Mouse (Mus musculus) lung, postnatal 25 days (tissue): ENCODE results near the gene Gse1.
A peak's percentile ranks its signal among the peaks of the same experiment; 100 is the strongest.

ENCODE experiments used
- DNase-seq: peaks from one replicate; pipeline ENCODE4 v3.0.0; 2022; ENCODE audit warnings: low spot score

The Gse1 gene

DNA sequence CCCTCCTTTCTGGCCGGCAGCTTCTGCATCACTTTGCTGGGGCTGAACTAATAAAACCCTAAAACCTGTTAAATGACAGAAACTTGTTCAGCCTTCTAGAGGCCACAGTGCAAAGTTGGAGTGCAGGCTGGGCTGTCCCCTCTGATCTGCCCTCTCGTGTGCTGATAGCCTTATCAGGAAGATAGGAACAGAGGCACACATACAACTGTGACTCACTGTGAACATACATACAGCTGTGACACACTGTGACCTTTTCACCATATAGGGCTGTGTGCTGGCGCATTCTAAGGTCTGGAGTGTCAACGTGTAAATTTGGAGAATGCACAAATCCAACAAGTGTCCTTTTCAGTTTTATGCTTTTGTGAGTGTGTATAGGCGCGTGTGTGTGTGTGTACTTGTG, 226.1 kb downstream of the Gse1 start:
- DNase-seq = no peak

DNA sequence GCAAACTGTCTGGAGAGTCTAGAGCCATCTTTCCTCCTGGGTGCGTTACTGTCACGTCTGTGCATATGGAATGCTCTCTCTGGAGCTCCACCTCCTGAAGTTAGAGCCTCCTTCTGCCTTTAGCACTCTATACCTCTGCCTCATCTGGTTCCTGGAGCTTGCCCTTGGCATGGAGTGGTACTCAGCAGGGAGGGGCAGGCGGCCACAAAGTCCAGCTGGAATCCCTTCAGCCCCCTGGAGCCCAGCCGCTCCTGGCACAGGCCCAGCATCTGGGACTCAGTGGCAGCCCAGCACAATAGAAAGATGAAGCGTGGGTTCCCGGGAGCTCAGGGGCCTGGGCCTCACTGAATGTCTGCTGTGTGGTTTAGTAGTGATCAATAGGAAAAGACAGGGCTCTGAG, 232.1 kb downstream of the Gse1 start:
- DNase-seq = no peak

DNA sequence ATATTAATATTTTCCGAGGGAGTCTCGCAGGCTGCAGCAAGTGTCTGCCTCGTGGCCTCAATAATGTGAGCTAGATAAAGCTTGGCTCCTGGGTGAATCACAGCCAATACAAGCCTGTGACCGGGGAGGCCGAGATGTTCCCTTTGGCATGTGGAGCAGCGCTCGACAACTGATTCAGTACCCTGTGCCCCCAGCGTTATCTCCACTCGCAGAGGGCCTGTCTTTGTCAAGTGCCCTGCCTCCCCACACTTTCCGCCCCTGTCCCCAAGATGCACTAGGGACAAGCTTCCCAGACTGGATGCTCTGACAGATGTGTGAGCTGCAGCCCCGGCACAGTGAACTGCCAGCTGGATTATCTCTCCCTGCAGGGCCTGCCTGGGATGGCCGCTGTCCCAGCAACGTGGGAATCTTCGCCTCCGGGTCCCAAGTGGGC, 233.9 kb downstream of the Gse1 start:
- peak; percentile 33 for DNase-seq

DNA sequence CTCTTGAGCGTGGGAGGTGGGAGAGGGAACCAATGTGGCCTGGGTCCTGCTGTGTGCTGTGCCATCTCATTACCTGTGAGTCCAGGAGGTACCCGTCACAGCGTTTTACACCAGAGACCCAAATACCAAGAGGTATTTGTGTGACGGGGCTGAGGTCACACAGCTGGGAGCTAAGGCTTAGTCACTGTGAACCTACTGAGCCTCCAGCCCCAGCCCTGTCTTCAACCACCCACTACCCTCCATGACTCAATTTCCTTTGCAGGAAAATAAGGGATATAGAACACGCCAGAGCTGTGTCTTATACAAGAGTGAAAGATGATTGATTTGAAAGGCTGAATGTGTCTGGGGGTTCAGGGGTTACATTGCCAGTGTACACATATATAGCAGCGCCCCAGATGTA, 234.4 kb downstream of the Gse1 start:
- no peak for DNase-seq

DNA sequence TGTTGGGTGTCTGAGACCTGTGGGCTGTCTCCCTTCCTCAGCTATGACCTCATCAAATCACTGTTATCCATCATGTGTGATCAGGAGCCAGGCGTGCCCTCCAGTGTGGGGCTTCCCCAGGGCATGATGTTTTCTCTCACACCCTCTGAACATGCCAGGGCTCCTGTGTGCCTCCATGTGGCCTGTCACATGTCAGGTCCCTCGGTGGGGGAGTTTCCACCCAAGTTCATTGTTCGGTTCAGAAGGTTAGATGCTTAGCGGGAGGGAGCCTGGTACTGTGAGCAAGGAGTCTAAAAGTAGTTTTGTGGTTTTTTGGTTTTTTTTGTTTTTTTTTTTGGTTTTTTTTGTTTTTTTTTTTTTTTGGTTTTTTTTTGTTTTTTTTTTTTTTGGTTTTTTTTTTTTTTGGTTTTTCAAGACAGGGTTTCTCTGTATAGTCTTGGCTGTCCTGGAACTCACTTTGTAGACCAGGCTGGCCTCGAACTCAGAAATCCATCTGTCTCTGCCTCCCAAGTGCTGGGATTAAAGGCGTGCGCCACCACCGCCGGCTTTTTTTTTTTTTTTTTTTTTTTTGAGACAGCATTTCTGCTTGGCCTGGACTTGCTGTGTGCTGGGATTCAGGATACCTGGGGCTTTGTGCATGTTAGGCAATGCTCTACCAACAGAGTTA, 235.8 kb downstream of the Gse1 start:
- DNase-seq = no peak

DNA sequence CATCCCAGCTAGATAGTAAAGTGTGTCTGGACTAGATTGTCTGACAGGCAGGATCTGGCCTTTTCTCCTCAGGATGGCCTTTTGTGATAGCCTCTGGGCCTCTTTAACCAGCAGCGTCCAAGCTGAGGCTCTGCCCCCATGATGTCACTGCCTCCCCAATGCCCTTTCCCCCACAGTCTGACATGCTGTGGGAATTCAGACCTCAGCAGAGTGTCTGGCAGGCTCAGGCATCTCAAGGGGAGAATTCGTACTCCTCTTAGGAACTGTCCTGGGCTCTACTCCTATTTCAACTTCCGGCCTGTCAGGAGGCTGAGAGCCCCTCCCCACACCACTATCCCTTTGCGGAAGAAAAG, 236.3 kb downstream of the Gse1 start:
- no peak for DNase-seq

DNA sequence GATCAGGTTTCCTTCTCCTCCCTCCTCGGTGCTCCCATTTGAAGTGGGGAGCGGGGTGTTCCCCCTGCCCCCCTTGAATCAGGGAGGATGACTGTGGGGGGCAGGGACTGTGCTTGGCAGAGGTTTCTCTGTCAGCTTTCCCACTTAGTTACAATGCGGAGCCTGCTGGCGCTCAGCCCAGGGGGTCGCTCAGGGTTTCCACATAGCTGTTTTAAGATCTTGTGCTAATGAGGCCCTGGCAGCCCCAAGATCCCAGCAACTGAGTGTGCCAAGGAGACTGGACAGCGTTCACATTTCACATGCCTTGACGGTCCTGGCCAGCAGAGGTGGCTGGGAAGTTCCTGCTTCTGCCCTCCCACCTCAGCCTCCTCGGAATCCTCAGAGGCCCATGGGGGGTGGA, 237.5 kb downstream of the Gse1 start:
- DNase-seq = no peak

DNA sequence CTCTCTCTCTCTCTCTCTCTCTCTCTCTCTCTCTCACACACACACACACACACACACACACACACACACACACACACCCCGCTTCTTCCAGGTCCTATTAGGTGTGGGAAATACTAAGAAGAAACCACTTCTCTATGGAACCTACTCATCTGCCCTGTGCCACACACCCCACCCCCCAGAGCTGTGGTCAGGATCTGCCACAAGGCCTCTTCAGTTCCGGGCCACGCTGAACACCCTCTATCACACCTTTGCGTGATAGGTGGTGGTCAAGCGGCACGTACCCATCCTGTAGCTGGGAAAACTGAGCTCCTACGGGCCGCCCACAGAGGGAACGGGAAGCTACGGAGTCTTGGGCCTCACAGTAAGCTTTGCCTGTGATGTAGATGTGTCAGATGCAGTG, 238.0 kb downstream of the Gse1 start:
- DNase-seq = no peak

DNA sequence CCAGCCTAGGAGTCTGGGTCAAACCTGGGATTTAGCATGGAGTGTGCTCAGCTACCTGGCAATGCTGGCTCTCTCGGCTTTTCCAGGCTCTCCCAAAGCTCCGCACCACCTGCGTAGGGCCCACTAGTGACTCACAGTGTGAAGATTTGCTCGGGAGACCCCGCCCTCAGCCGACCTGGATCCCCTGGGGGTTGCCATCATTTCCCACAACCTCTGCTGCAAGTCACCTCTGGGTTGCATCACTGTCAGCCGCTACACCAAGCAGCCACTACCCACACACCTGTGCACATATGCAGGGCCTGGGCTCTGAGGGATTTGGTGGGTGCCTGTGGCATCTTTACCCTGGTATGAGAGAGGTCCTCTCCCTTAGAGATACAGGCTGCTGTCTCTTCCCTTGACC, 239.3 kb downstream of the Gse1 start:
- DNase-seq = no peak

DNA sequence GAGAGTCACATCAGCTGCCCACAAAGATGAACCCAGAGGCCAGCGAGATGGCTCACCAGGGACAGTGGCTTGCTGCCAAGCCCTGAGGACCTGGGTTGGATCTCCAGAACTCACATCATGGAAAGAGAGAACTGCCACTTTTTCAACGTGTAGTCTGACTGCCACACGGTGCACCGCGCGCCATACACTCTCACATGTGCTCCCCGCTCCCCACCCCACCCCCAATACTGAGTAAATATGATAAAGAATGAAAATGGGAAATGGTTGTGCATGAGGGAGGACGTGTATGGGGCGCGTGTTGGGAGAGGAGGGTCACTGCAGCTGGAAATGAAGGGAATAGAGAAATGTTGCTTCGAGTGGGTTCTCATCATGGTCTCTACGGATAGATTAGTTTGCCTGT, 241.9 kb downstream of the Gse1 start:
- DNase-seq = no peak

DNA sequence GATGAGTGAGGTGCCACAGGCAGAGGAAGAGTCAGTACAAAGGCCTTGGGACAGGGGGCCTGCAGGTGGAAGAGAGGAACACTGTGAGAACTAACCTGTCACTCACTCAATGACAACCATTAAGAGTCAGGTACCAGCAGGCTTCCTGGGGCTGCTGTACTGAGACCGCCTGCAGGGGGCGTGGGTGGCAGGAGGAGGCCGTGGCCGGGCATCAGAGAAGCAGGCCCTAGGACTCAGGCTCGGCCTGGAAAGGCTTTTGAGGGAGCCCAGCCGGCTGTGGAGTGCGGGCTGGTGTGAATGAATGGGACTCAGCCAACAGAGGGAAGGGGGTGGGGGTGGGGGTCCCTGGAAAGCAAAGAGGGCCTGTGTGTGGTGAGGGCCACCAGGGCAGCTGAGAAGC, 242.9 kb downstream of the Gse1 start:
- peak; percentile 55 for DNase-seq

DNA sequence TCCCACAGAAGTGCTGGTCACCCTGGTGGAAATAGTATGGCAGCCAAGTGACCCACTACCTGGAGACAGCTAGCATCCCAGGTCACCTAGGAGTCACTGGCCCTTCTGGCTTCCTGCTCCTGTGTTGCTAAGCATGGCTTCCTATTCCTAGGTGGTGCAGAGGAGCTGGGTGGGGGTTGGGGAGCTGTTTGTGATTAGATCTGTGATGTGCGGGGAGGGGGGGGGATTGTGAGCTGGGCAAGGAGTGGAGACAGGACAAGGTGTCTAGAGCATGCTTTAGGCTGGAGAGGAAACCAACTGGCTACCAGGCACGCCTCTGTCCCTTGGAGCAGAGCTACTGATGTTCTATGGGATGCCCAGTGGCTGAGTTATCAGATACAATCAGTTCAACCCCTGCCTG, 243.5 kb downstream of the Gse1 start:
- DNase-seq = no peak

DNA sequence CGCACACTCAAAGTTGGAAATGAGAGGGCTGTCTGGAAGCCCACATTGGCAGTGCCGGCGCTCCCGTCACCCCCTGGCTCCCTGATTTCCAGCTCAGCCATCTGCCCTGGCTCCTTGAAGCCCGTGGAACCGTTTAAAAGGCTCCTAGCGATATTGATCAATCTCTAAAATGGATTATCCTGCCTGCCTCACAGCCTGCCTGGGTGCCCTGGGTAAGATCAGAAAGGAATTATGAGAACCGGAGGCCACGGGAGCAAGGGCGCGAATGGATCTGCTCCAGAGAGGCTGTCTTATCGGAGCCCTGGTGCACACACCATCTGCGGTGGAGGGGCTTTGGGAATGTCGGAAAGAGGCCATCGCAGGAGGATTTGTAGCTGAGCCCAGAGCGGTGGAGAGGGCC, 244.0 kb downstream of the Gse1 start:
- no peak for DNase-seq

DNA sequence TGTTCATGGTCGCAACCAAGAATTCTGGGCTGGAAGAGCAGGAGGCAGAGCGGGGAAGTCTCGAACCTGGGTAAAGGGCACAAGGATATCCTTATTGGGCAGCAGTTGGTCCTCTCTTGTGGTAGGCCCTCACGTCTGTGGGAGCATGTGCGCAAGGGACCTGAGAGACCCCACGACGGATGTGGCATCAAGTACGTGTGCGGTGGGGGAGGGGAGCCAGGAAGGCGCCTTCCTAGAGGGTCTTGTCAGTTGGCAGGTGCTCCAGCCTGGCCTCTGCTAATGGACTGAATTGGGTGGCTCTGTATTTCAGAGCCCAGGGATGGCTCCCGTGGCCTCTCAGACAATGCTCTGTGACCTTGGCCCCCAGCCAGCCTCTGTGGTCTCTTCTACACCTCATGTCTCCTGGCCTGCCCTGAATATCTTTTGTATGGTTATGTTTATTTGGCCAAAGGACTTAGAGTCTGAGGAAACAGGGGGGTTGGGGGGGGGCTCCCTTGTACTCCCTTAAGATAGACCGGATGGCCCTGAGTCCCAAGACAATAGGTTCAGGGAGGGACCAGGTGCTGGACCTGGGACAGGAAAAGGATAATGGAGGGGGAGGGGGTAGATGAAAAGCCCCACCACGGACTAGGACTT, 245.6 kb downstream of the Gse1 start:
- DNase-seq = peak; percentile 65

DNA sequence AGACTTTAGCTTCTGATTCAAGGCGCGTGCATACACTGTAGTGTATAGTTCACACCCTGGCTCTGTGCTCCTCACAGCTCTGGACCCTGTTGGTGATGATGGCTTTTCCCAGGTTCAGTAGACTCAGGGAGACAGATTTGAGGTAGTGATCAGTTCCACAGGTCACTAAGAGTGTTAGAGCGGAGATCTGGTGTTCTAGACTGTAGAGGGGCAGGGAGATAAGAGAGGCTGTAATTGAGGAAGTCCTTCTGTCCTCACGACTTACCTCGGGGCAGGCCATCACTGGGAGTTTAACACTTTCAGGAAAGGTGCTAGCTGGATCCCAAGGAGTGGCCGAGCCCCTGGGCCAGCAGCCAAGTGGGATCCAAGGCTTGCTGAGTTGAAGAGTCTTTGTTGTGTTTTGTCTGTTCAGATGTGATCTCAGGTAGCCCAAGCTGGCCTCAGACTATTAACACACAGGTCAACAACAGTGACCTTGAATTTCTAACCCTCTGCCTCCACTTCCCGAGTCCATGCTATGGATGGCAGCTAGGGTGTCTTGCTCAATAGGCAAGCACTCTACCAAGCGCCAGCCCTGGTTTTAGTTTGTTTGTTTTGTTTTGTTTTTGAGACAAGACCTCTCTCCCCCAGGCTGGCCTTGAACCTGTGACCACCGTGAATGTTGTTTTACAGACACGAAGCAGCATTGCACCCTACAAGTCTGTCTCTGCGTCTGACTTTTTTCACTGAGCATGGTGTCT, 246.4 kb downstream of the Gse1 start:
- no peak for DNase-seq

DNA sequence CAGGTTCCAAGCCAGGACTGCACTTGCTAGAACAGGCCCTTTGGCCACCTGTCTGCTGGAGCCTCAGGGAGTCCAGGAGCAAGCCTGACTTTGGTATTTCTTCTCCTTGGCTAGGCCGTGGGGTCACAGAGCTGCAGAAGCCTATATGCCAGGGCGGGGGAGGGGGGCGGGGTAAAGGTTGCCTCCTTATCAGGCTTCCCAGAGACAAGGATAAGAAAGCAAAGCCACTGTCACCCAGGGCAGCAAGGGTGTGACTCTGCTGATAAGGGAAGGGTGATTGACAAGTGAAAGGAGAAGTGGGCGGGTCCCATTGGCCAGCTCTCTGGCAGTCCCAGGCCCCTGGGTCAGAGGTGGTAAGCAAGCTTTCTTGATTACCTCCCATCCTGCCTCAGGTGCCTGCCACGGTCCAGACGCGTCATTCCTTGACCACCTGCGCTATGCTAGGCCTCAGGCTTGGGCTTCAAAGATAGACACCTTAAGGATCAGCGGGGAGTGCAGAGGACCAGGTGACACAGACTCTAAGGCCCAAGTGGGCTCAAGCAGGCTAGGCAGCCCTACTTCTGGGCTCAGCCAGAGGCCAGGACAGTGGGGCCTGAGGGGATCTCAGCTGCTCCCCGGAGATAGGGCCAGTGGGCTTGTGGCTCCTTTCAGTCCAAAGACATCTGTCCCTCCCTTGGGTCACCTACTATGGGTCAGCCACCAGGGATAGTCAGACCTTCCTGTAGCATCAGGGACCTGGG, 247.4 kb downstream of the Gse1 start:
- peak; percentile 61 for DNase-seq

DNA sequence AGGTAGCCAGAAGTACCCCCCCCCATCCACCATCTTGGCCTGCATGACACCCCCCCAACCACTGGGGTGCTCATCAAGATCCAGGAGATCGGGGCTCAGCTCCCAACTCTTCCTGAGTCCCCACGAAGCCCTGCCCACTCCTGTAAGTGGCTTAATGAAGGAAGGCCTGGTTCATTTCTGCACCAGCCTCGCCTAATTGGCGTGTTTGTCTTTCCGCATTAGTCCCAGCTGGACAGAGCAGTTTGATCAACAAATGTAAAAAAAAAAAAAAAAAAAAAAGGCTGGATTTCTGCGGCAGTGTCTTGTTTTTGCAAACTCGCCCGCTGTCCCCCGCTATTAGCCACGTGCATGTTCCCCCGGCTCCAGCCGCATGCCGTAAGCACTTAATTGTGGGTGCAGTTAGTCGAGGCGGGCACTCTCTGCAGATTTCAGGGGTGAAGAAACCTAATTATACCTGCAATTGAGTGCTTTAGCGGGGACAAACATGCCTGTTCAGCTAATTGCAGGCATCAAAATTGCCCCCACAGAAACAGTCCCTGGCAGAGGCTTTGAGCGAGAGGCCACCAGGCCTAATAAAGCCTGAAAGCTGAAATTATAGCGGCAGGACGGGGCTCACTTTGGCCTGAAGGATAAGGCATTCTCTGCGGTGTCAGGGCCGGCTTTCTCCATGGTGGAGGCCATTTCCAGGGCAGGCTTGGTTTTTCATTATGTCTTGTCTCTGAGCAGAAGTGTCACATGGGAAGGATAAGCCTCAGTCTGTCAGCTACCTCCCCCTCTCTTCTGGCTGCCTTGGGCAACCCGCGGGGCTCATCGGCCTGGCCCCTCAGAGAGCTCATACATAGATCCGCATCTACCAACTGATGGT, 248.7 kb downstream of the Gse1 start:
- no peak for DNase-seq

DNA sequence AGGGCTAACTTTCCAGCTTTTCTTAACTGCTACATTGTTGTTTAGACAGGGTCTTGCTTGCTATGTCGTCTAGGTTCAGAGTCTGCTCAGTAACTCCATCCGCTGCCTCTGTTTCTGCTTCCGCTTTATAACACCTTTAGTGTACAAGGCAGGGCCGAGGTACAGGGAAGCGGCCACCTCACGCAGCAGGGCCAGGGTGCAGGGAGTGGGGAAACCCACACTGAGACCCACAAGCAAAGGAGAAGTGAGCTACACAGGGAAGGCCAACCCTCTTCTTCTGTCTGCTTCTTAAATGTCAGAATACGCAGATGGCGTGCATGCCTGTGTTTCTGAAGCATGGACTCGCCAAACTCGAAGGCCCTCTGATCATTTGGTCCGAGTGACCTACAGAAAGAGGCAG, 250.5 kb downstream of the Gse1 start:
- no peak for DNase-seq

DNA sequence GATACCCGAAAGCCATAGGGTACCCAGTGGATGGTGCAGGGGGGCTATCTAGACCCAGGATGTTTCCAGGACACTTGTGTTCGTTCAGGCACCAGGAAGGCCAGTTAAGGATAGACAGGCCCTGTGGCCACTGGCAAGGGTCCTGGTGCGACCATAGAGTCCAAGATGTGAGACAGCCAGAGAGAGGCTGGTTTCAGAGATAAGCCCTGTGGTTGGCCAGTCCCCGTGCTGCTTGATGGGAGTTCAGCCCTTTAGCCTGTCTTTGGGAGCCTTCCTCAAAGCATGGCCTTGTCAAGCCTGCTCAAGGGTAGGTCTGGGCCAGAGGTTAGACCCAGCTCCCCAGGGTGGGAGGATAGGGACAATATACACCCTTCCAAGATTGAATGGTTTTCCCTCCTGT, 251.4 kb downstream of the Gse1 start:
- DNase-seq = no peak

DNA sequence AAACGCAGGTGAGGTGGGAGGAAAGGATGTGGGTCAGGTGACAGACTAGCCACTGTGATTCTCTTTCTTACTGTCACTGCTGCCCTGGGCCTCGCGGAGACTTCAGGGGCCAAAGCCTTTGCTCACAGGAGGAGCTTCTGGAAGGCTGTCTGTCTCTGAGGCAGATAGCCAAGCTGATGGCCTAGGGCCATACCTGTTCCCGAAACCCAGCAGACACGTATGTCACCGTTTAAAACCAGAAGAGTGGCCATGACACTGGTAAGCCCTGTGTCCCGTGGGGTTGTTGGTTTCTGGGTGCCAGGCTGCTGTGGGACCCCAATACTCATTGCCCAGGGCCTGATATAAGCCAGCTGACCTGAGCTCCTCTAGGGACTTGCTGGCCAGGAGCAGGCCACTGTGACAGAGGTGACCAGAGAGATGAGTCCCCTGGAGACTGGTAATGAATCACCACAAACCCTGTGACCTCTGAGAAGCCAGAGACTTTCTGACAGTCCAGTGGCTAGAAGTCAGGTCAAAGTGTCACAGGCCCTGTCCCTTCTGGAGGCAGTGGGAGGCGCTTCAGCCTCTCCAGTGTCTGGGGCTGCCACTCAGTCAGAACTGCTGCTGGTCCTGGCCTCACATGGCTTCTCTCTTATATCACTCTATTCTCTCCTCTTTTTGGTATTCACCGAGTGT, 253.9 kb downstream of the Gse1 start:
- no peak for DNase-seq

DNA sequence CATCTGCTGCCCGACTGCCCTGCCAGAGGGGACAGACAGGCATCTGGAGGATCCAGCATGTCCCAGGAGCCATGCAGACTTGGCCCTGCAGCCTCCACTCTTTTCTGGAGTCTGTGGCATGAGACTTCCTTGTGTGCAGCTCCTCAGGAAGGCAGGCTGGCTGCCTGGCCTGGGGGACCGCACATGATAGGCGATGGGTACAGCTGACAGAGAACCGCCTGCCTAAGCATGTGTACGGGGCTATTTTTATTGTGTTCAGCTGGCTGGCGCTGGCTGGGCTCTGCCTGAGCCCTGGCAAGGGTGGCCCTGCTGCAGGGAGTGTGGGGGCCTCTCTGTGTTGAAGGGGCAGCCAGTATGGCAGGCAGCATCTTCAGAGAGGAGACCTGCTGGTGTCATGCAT, 256.2 kb downstream of the Gse1 start:
- DNase-seq = no peak
